Mouse (Mus musculus) testis, adult 2 months (tissue): ENCODE measurements around the gene Ptpa. TPM values are rescaled to one million over a fixed set of nuclear protein-coding genes. Genes with fewer than 3 reads are reported as not detected.
A peak's percentile ranks its signal among the peaks of the same experiment; 100 is the strongest.

Experiments used
- H3K27ac ChIP-seq: fragments of 200-500 bp; 2 replicates; pipeline ENCODE4 v1.5.1; 2012; ENCODE audit warnings: low read depth, low read length; ENCODE audit not compliant: control insufficient read depth, insufficient read depth
- H3K27me3 ChIP-seq: fragments of 200-500 bp; 2 replicates; pipeline ENCODE4 v1.6.1; 2012; ENCODE audit warnings: mild to moderate bottlenecking, low read length, moderate library complexity; ENCODE audit not compliant: control insufficient read depth, insufficient read depth
- H3K36me3 ChIP-seq: fragments of 200-500 bp; 2 replicates; pipeline ENCODE4 v1.6.1; 2012; ENCODE audit warnings: mild to moderate bottlenecking, low read length; ENCODE audit not compliant: control insufficient read depth, insufficient read depth
- H3K4me1 ChIP-seq: fragments of 200-500 bp; 2 replicates; pipeline ENCODE4 v1.6.1; 2012; ENCODE audit warnings: low read length; ENCODE audit not compliant: control insufficient read depth, insufficient read depth
- H3K4me3 ChIP-seq: fragments of 200-500 bp; 2 replicates; pipeline ENCODE4 v1.5.1; 2012; ENCODE audit warnings: low read depth, mild to moderate bottlenecking, low read length, moderate library complexity, mixed read lengths; ENCODE audit not compliant: control insufficient read depth
- CTCF ChIP-seq: fragments of 200-500 bp; IDR thresholded peaks from 2 replicates; pipeline ENCODE4 v1.5.1; 2012; ENCODE audit warnings: low read depth, mild to moderate bottlenecking, inconsistent platforms, low read length, moderate library complexity; ENCODE audit not compliant: control insufficient read depth, insufficient read depth, insufficient replicate concordance
- POLR2A ChIP-seq: fragments of 200-500 bp; IDR thresholded peaks from 2 replicates; pipeline ENCODE4 v1.6.1; 2012; ENCODE audit warnings: low read depth, mild to moderate bottlenecking, inconsistent platforms, low read length, moderate library complexity; ENCODE audit not compliant: control insufficient read depth
- polyA plus RNA-seq: library from polyadenylated mRNA; depleted of rRNA; stranded (reverse); fragments of >200 nt; gene quantifications from 2 replicates; pipeline ENCODE4 v1.2.3, GENCODE M21; 2012

The Ptpa gene
- polyA plus RNA-seq, 1 experiment, result 87.3 TPM

DNA sequence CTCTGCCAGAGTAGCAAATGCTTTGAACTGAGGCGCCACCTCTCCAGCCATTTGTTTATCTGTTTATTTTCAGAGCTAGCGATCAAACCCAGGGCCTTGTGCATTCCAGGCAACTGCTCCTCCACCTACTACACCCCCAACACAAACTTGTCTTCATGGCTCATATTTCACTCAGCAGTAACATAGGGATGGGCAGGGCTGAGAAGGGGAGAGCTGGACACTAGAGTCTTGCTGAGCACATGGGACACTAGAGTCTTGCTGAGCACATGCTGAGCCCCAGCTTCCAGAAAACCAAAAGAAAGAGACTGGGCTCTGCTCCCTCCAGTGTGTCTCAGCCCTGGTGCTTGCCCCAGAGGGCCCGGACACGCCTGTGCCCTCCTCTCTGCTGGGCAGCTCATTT is 50.9 kb downstream of the Ptpa start:
- Histone ChIP-seq H3K36me3 (no peaks in the 10 kb centered on the region), H3K27me3 (no peaks in the 10 kb centered on the region), H3K4me3 (no peak overlapping the region), H3K4me1 (peaks cover 13% of the 10 kb centered on the region), H3K27ac (no peak overlapping the region)
- TF ChIP-seq CTCF, result no peak

- TF ChIP-seq POLR2A, result no peak
- no peak for TF ChIP-seq CTCF
- H3K36me3 ChIP-seq, result no peaks in the 10 kb centered on the region
- H3K27ac ChIP-seq, result no peak overlapping the region
- no peak overlapping the region for H3K4me3 ChIP-seq
- H3K27me3 ChIP-seq, result no peaks in the 10 kb centered on the region
- H3K4me1 ChIP-seq, result peaks cover 29% of the 10 kb centered on the region
Measured at GRCm38 (mm10) chr2:30469009-30469408, 53.2 kb downstream of the Ptpa start.

DNA sequence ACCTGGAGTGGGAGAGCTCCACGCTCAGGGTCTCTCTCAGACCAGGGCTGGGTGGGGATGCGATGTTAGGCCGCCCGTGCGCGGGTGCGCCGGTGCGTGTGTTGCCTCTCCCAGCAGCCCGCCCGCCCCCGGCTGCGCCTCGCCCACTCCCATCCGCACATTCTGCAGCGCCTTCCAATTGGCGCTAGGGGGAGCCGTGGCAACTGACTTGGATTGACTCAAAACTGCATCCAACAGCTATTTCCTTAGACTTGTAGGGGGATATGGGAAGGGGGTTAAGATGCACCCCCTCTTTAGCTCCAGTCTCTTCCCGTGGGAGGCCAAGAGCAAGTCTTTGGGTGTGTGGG is 53.9 kb downstream of the Ptpa start:
- TF ChIP-seq POLR2A, result no peak
- peak; percentile 72 for TF ChIP-seq CTCF
- H3K36me3 ChIP-seq, result no peaks in the 10 kb centered on the region
- H3K27ac ChIP-seq, result no peak overlapping the region
- peaks cover 35% of the 10 kb centered on the region for H3K4me1 ChIP-seq
- peak overlapping the region; percentile 64 for H3K4me3 ChIP-seq
- no peaks in the 10 kb centered on the region for H3K27me3 ChIP-seq

DNA sequence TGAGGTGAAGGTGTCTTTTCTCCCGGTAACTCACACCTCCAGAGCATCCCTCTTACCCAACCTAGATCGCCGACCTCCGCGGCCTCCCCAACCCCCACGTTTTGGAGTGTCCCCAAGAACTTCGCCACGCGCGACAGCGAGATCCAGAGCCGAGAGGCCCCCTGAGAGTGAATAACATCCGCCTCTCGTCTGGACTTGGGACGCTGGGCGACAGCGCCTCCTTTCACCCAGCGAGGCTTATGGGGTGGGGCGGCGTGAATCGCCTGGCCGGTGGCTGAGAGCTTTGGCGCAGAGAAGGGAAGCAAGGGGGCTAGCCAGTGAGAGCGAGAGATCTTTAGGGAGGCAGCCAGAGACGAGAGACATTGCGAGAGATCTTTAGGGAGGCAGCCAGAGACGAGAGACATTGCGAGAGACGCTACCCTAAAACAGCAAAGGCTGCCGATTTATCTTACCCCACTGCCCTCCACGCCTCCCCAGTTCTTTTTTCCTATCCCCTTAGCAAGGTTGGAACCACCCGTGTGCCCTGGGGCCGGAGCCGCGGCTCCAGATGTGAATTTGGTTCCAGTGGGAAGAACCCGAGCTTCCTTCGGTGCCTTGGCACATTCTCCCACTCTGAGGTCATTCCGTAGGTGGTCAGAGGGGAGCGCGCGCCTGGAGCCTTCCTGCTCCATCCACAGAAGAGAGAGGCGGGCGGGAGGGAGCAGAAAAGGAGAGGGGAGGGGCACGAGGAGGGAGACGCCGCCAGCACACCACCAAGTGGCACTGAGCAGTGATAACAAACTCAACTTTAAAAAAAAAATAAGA is 54.5 kb downstream of the Ptpa start:
- peaks cover 35% of the 10 kb centered on the region for H3K4me1 ChIP-seq
- H3K27ac ChIP-seq, result peak overlapping the region; percentile 37
- TF ChIP-seq POLR2A (no peak), CTCF (no peak)
- no peaks in the 10 kb centered on the region for H3K36me3 ChIP-seq
- no peaks in the 10 kb centered on the region for H3K27me3 ChIP-seq
- H3K4me3 ChIP-seq, result peak overlapping the region; percentile 64

- H3K36me3 ChIP-seq, result no peaks in the 10 kb centered on the region
- TF ChIP-seq POLR2A, result no peak
- no peak for TF ChIP-seq CTCF
- H3K4me1 ChIP-seq, result peaks cover 35% of the 10 kb centered on the region
- no peaks in the 10 kb centered on the region for H3K27me3 ChIP-seq
- no peak overlapping the region for H3K4me3 ChIP-seq
- no peak overlapping the region; the same call in 1 of the 2 replicates for H3K27ac ChIP-seq
Measured at GRCm38 (mm10) chr2:30471051-30471450, 55.2 kb downstream of the Ptpa start.

DNA sequence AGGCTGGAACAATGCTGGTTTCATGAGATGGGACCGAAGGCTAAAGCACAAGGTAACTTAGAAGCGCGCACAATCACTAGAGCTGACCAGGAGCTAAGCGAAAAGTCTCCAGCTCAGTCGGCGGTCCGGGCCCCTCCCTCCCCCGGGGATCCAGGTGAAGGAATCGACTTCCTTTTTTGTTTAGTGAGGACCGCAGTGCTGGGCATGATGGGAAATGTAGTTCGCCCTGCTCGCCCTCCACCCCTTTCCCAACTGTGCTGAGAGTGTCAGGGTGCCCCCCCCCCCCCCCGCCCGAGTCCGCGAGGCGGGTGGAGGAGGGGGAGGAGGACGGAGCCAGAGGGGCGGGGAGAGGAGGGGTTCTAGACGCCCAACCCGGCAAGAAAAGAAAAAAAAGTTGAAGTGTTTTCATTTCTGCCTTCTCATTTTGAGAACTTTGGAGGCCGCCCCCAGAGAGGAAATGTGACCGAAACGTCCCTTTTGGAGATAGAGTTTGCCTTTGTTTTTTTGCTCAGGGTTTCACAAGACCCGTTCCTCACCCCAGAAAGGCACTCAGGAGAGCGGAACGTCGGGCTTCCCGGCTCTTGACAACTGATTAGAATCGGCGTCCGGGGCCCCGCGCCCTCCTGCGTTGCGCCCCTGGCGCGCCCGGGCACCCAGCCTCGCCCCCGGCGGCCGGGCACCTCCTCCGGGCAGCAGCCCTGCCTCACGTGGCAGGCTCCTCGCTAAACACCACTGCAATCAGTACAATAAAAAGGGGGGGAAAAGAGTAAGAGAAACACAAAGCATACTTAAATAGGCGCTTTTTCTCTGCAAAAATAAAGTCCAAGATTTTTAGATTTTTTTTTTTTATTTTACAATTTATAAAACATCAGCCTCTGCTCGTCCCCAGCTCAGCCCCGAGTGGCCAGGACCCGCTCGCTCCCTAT is 56.2 kb downstream of the Ptpa start:
- peak overlapping the region; percentile 74 for H3K4me3 ChIP-seq
- H3K27ac ChIP-seq, result no peak overlapping the region; the same call in 1 of the 2 replicates
- H3K36me3 ChIP-seq, result no peaks in the 10 kb centered on the region
- TF ChIP-seq POLR2A, result no peak
- TF ChIP-seq CTCF, result no peak
- H3K4me1 ChIP-seq, result peaks cover 35% of the 10 kb centered on the region
- no peaks in the 10 kb centered on the region for H3K27me3 ChIP-seq

DNA sequence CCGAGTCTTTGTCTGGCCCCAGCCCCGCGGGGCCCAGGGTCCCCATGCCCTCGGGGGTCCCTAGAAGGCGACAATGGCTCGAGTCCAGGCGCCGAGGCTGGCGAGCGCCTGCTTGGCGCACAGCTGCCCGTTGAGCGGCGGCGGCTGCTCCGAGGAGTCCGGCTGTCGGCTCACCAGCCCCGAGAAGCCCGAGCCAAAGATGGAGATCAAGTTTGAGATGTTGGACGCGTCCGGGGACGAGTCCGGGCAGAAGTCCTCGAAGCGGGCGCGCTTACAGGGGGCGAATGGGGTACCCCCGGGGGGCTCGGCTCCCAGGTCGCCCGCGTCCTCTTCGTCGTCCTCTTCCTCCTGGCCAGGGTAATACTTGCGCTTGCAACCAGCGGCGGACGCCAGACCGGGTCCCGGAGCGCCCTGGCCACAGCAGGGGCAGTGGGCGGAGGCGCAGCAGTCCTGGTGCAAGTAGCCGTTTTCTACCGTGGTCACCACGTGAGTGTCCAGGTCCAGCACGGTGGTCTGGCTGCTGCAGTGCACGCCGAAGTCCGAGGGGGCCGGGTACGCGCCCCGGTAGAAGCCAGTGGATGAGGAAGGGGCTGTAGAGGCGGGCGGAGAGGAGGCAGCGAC is 57.0 kb downstream of the Ptpa start:
- Histone ChIP-seq H3K36me3 (no peaks in the 10 kb centered on the region), H3K27me3 (no peaks in the 10 kb centered on the region), H3K27ac (no peak overlapping the region; the same call in none of the 2 replicates), H3K4me3 (peak overlapping the region; percentile 74), H3K4me1 (peaks cover 35% of the 10 kb centered on the region)
- TF ChIP-seq CTCF (no peak), POLR2A (no peak)
